Mouse (Mus musculus): ENCODE results near the gene Sipa1l3. TPM values are rescaled to one million over a fixed set of nuclear protein-coding genes. Genes with fewer than 3 reads are reported as not detected.
A peak's percentile ranks its signal among the peaks of the same experiment; 100 is the strongest.

The Sipa1l3 gene
- polyA plus RNA-seq, 1 experiment from 2014 or later = 21.6 TPM

GRCm38 (mm10) chr7:29471309-29471708 is 47.1 kb downstream of the Sipa1l3 start:
- H3K36me3 ChIP-seq (ENCODE audit: control insufficient read depth, insufficient read depth, low read length) = no peaks in the 10 kb centered on the region
- WGBS = 37% methylated on average over 7 of the region's 7 CpGs
- peak; percentile 52; the same call in 1 of the 2 replicates for ATAC-seq (ENCODE audit: low read depth)
- H3K4me2 ChIP-seq (ENCODE audit: low read depth, low read length) = no peak overlapping the region
- H3K27ac ChIP-seq (ENCODE audit: low read length) = peak overlapping the region; percentile 65; the same call in 1 of the 2 replicates
- no peak overlapping the region for H3K9ac ChIP-seq (ENCODE audit: low read length)
- H3K4me1 ChIP-seq (replicated peaks; ENCODE audit: control insufficient read depth, insufficient read depth, low read length) = peaks cover 28% of the 10 kb centered on the region
- no peak overlapping the region for H3K4me3 ChIP-seq (ENCODE audit: low read length)
- no peaks in the 10 kb centered on the region for H3K27me3 ChIP-seq (ENCODE audit: control insufficient read depth, insufficient read depth, low read depth, low read length)
- H3K9me3 ChIP-seq (ENCODE audit: control insufficient read depth, low read length) = no peaks in the 10 kb centered on the region

GRCm38 (mm10) chr7:29469602-29470344 is 48.7 kb downstream of the Sipa1l3 start:
- peak; percentile 59 for ATAC-seq (ENCODE audit: low read depth)
- Histone ChIP-seq H3K9me3 (ENCODE audit: control insufficient read depth, low read length) (no peaks in the 10 kb centered on the region), H3K36me3 (ENCODE audit: control insufficient read depth, insufficient read depth, low read length) (no peaks in the 10 kb centered on the region), H3K9ac (ENCODE audit: low read length) (no peak overlapping the region), H3K4me3 (ENCODE audit: low read length) (no peak overlapping the region), H3K4me1 (replicated peaks; ENCODE audit: control insufficient read depth, insufficient read depth, low read length) (peaks cover 28% of the 10 kb centered on the region), H3K4me2 (ENCODE audit: low read depth, low read length) (no peak overlapping the region; the same call in 1 of the 2 replicates), H3K27ac (ENCODE audit: low read length) (peak overlapping the region; percentile 65), H3K27me3 (ENCODE audit: control insufficient read depth, insufficient read depth, low read depth, low read length) (no peaks in the 10 kb centered on the region)
- 46% methylated on average over 7 of the region's 7 CpGs for WGBS

- Histone ChIP-seq H3K9ac (ENCODE audit: low read length) (no peak overlapping the region), H3K9me3 (ENCODE audit: control insufficient read depth, low read length) (no peaks in the 10 kb centered on the region), H3K27me3 (ENCODE audit: control insufficient read depth, insufficient read depth, low read depth, low read length) (no peaks in the 10 kb centered on the region), H3K4me1 (replicated peaks; ENCODE audit: control insufficient read depth, insufficient read depth, low read length) (peaks cover 28% of the 10 kb centered on the region), H3K4me3 (ENCODE audit: low read length) (no peak overlapping the region), H3K27ac (ENCODE audit: low read length) (no peak overlapping the region), H3K36me3 (ENCODE audit: control insufficient read depth, insufficient read depth, low read length) (no peaks in the 10 kb centered on the region), H3K4me2 (ENCODE audit: low read depth, low read length) (no peak overlapping the region)
- no peak for ATAC-seq (ENCODE audit: low read depth)
- 85% methylated on average over 5 of the region's 5 CpGs for WGBS
Observed at GRCm38 (mm10) chr7:29468593-29468992, 49.8 kb downstream of the Sipa1l3 start.

GRCm38 (mm10) chr7:29466585-29466984 is 51.9 kb downstream of the Sipa1l3 start:
- Histone ChIP-seq H3K27me3 (ENCODE audit: control insufficient read depth, insufficient read depth, low read depth, low read length) (no peaks in the 10 kb centered on the region), H3K36me3 (ENCODE audit: control insufficient read depth, insufficient read depth, low read length) (no peaks in the 10 kb centered on the region), H3K4me1 (replicated peaks; ENCODE audit: control insufficient read depth, insufficient read depth, low read length) (peaks cover 33% of the 10 kb centered on the region), H3K9me3 (ENCODE audit: control insufficient read depth, low read length) (no peaks in the 10 kb centered on the region), H3K4me2 (ENCODE audit: low read depth, low read length) (no peak overlapping the region), H3K27ac (ENCODE audit: low read length) (no peak overlapping the region), H3K9ac (ENCODE audit: low read length) (no peak overlapping the region), H3K4me3 (ENCODE audit: low read length) (no peak overlapping the region)
- ATAC-seq (ENCODE audit: low read depth) = no peak
- 50% methylated on average over 10 of the region's 10 CpGs for WGBS

- H3K27me3 ChIP-seq (ENCODE audit: control insufficient read depth, insufficient read depth, low read depth, low read length) = no peaks in the 10 kb centered on the region
- 85% methylated on average over 4 of the region's 4 CpGs for WGBS
- no peaks in the 10 kb centered on the region for H3K9me3 ChIP-seq (ENCODE audit: control insufficient read depth, low read length)
Observed at GRCm38 (mm10) chr7:29465736-29466135, 52.7 kb downstream of the Sipa1l3 start.

DNA sequence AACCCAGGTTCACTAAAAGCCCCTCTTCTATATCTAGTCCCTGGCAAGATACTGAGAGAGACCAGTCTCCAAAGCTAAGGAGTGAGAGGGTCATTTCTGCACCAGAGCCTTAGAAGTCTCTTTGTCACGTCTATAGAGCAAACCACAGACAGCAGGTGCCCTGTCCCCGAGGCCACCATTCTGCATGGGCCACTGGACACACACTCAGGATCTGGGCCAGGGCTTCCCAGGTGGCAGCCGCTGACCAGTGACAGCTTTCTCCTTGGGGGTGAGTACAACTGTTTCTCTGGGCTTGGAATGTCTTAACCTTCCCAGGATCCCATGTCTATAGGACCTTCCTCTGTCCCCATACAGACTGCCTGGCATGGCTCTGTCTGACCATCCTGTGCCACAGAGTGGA is 55.6 kb downstream of the Sipa1l3 start:
- H3K9me3 ChIP-seq (ENCODE audit: control insufficient read depth, low read length) = no peaks in the 10 kb centered on the region
- no peak overlapping the region for H3K4me2 ChIP-seq (ENCODE audit: low read depth, low read length)
- H3K27ac ChIP-seq (ENCODE audit: low read length) = no peak overlapping the region
- 78% methylated on average over 3 of the region's 3 CpGs for WGBS
- no peaks in the 10 kb centered on the region for H3K36me3 ChIP-seq (ENCODE audit: control insufficient read depth, insufficient read depth, low read length)
- ATAC-seq (ENCODE audit: low read depth) = no peak
- H3K27me3 ChIP-seq (ENCODE audit: control insufficient read depth, insufficient read depth, low read depth, low read length) = no peaks in the 10 kb centered on the region
- no peak overlapping the region for H3K4me3 ChIP-seq (ENCODE audit: low read length)
- H3K9ac ChIP-seq (ENCODE audit: low read length) = no peak overlapping the region
- H3K4me1 ChIP-seq (replicated peaks; ENCODE audit: control insufficient read depth, insufficient read depth, low read length) = peaks cover 31% of the 10 kb centered on the region

More at GRCm38 (mm10) chr7:29465736-29466135, 52.7 kb downstream of the Sipa1l3 start:
- Histone ChIP-seq H3K36me3 (ENCODE audit: control insufficient read depth, insufficient read depth, low read length) (no peaks in the 10 kb centered on the region), H3K9ac (ENCODE audit: low read length) (no peak overlapping the region), H3K4me2 (ENCODE audit: low read depth, low read length) (no peak overlapping the region), H3K4me1 (replicated peaks; ENCODE audit: control insufficient read depth, insufficient read depth, low read length) (peaks cover 34% of the 10 kb centered on the region), H3K4me3 (ENCODE audit: low read length) (no peak overlapping the region), H3K27ac (ENCODE audit: low read length) (no peak overlapping the region)
- no peak for ATAC-seq (ENCODE audit: low read depth)

- Histone ChIP-seq H3K4me1 (replicated peaks; ENCODE audit: control insufficient read depth, insufficient read depth, low read length) (peaks cover 34% of the 10 kb centered on the region), H3K4me2 (ENCODE audit: low read depth, low read length) (no peak overlapping the region), H3K4me3 (ENCODE audit: low read length) (no peak overlapping the region), H3K9ac (ENCODE audit: low read length) (0 out of 2 replicates have a peak overlapping the region, but pooled peaks have one; percentile 28), H3K27me3 (ENCODE audit: control insufficient read depth, insufficient read depth, low read depth, low read length) (no peaks in the 10 kb centered on the region), H3K36me3 (ENCODE audit: control insufficient read depth, insufficient read depth, low read length) (no peaks in the 10 kb centered on the region), H3K9me3 (ENCODE audit: control insufficient read depth, low read length) (no peaks in the 10 kb centered on the region), H3K27ac (ENCODE audit: low read length) (peak overlapping the region; percentile 84)
- no peak for ATAC-seq (ENCODE audit: low read depth)
- WGBS = 54% methylated on average over 5 of the region's 5 CpGs
Observed at GRCm38 (mm10) chr7:29462178-29462577, 56.3 kb downstream of the Sipa1l3 start.

GRCm38 (mm10) chr7:29461557-29461956 is 56.9 kb downstream of the Sipa1l3 start:
- H3K4me3 ChIP-seq (ENCODE audit: low read length) = no peak overlapping the region
- H3K4me1 ChIP-seq (replicated peaks; ENCODE audit: control insufficient read depth, insufficient read depth, low read length) = peaks cover 34% of the 10 kb centered on the region
- no peaks in the 10 kb centered on the region for H3K9me3 ChIP-seq (ENCODE audit: control insufficient read depth, low read length)
- H3K4me2 ChIP-seq (ENCODE audit: low read depth, low read length) = peak overlapping the region; percentile 30; the same call in 1 of the 2 replicates
- WGBS = 29% methylated on average over 10 of the region's 10 CpGs
- H3K36me3 ChIP-seq (ENCODE audit: control insufficient read depth, insufficient read depth, low read length) = no peaks in the 10 kb centered on the region
- no peaks in the 10 kb centered on the region for H3K27me3 ChIP-seq (ENCODE audit: control insufficient read depth, insufficient read depth, low read depth, low read length)
- ATAC-seq (ENCODE audit: low read depth) = peak; percentile 74
- peak overlapping the region; percentile 84 for H3K27ac ChIP-seq (ENCODE audit: low read length)
- peak overlapping the region; percentile 36 for H3K9ac ChIP-seq (ENCODE audit: low read length)

DNA sequence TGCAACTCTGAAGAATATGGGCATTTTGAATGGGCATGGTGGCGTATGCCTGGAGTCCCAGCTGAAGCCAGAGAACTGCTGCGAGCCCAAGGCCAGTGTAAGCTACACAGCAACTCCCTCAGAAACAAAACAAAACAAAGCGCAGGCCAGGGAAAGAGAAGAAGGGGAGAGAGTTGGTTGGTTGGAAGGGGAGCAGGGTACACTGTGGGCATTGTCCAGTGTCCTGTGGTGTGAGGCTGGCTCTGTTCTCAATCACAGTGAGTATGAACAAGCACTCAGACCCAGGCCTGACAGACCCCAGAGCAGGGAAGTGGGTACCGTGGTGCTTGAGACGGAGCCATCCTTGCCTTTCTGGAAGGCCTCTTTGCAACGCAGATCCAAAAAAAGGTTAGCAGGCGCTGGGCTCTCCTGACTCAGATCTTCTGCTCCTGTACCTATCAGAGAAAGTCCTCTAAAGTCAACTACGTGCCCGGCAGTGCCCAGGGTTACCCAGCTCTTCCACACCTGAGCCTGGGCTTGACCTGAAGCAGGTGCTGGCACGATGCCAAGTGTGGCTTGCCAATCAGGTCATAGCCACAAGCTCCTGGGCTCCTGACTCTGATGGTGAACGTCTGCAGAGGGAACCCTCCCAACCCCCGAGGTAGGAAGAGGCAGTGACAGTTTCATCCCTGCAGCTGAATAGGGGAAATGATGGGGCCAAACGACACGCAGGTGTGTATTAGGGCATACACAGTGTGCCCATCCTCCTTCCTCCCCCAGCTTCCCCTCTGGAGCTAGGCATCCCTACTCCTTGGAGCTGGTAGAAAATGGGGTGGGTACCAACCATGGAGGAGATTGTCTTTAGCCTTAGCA is 59.3 kb downstream of the Sipa1l3 start:
- Histone ChIP-seq H3K4me2 (ENCODE audit: low read depth, low read length) (no peak overlapping the region), H3K27ac (ENCODE audit: low read length) (no peak overlapping the region), H3K4me1 (replicated peaks; ENCODE audit: control insufficient read depth, insufficient read depth, low read length) (peaks cover 39% of the 10 kb centered on the region), H3K36me3 (ENCODE audit: control insufficient read depth, insufficient read depth, low read length) (no peaks in the 10 kb centered on the region), H3K27me3 (ENCODE audit: control insufficient read depth, insufficient read depth, low read depth, low read length) (no peaks in the 10 kb centered on the region), H3K9me3 (ENCODE audit: control insufficient read depth, low read length) (no peaks in the 10 kb centered on the region), H3K4me3 (ENCODE audit: low read length) (no peak overlapping the region), H3K9ac (ENCODE audit: low read length) (no peak overlapping the region)
- no peak for ATAC-seq (ENCODE audit: low read depth)
- WGBS = 74% methylated on average over 14 of the region's 14 CpGs
